Mouse (Mus musculus) limb, embryonic 13.5 days (tissue): ENCODE measurements around the gene Hacd2. TPM values are rescaled to one million over a fixed set of nuclear protein-coding genes. Genes with fewer than 3 reads are reported as not detected.
A peak's percentile ranks its signal among the peaks of the same experiment; 100 is the strongest.

ENCODE experiments used
- ATAC-seq: fragments of 200-750 bp; cut with Nextera tagmentation; 2 replicates; pipeline ENCODE4 v1.8.0; 2017; ENCODE audit warnings: low read depth, moderate number of reproducible peaks, moderate TSS enrichment; ENCODE audit not compliant: low FRiP score
- H3K27ac ChIP-seq: fragments of 300-500 bp; sonication (generic); 2 replicates; pipeline ENCODE4 v1.5.1; 2015; ENCODE audit warnings: inconsistent platforms, mild to moderate bottlenecking, moderate library complexity
- H3K27me3 ChIP-seq: fragments of 300-500 bp; sonication (generic); 2 replicates; pipeline ENCODE4 v1.6.1; 2015; ENCODE audit warnings: mild to moderate bottlenecking, inconsistent platforms
- H3K36me3 ChIP-seq: fragments of 300-500 bp; sonication (generic); 2 replicates; pipeline ENCODE4 v1.6.1; 2015; ENCODE audit warnings: inconsistent platforms, mild to moderate bottlenecking, moderate library complexity
- H3K4me1 ChIP-seq: fragments of 300-500 bp; sonication (generic); 2 replicates; pipeline ENCODE4 v1.6.1; 2015; ENCODE audit warnings: inconsistent platforms
- H3K4me2 ChIP-seq: fragments of 300-500 bp; sonication (generic); replicated peaks from 2 replicates; pipeline ENCODE4 v1.6.1; 2015; ENCODE audit warnings: inconsistent platforms, mild to moderate bottlenecking, moderate library complexity
- H3K4me3 ChIP-seq: fragments of 300-500 bp; sonication (generic); 2 replicates; pipeline ENCODE4 v1.5.1; 2015; ENCODE audit warnings: moderate library complexity, mild to moderate bottlenecking, inconsistent platforms
- H3K9ac ChIP-seq: fragments of 300-500 bp; sonication (generic); 2 replicates; pipeline ENCODE4 v1.6.1; 2015; ENCODE audit warnings: mild to moderate bottlenecking, inconsistent platforms
- H3K9me3 ChIP-seq: fragments of 300-500 bp; sonication (generic); 2 replicates; pipeline ENCODE4 v1.6.1; 2016; ENCODE audit warnings: inconsistent platforms
- WGBS: fragments of 180-500 bp; shearing (Covaris S2); methylation state at CpG from one replicate; pipeline ENCODE4 v1.1.7; 2015; 5-methylcytosine and 5-hydroxymethylcytosine counted together
- polyA plus RNA-seq: library from polyadenylated mRNA; unstranded; fragments of >200 nt; fragmentation: Nextera tagmentation; extraction: Ambion mirVana; gene quantifications from 2 replicates; pipeline ENCODE4 v1.2.1, GENCODE M21; 2015

The Hacd2 gene
- polyA plus RNA-seq, 1 experiment from 2014 or later: 79.2 TPM

GRCm38 (mm10) chr16:35008447-35008846 is 13.8 kb upstream of the Hacd2 start:
- H3K27ac ChIP-seq: no peak overlapping the region
- no peaks in the 10 kb centered on the region for H3K27me3 ChIP-seq
- no peaks in the 10 kb centered on the region for H3K36me3 ChIP-seq
- no peak overlapping the region for H3K9ac ChIP-seq
- no peak overlapping the region for H3K4me2 ChIP-seq
- H3K4me3 ChIP-seq: no peak overlapping the region
- H3K9me3 ChIP-seq: no peaks in the 10 kb centered on the region
- ATAC-seq: no peak
- H3K4me1 ChIP-seq: no peaks in the 10 kb centered on the region

- no peak overlapping the region for H3K9ac ChIP-seq
- H3K9me3 ChIP-seq: no peaks in the 10 kb centered on the region
- H3K4me2 ChIP-seq: no peak overlapping the region
- H3K4me1 ChIP-seq: no peaks in the 10 kb centered on the region
- H3K27me3 ChIP-seq: peaks cover 4% of the 10 kb centered on the region; the same call in 1 of the 2 replicates
- H3K27ac ChIP-seq: no peak overlapping the region
- no peaks in the 10 kb centered on the region for H3K36me3 ChIP-seq
- no peak for ATAC-seq
- WGBS: 82% methylated on average over 2 of the region's 2 CpGs
- H3K4me3 ChIP-seq: no peak overlapping the region
Measured at GRCm38 (mm10) chr16:35013501-35013900, 8.7 kb upstream of the Hacd2 start.

GRCm38 (mm10) chr16:35016491-35016890 is 5.7 kb upstream of the Hacd2 start:
- Histone ChIP-seq H3K27me3 (peaks cover 21% of the 10 kb centered on the region), H3K9me3 (no peaks in the 10 kb centered on the region), H3K4me2 (no peak overlapping the region), H3K27ac (no peak overlapping the region), H3K9ac (no peak overlapping the region), H3K4me3 (no peak overlapping the region), H3K36me3 (no peaks in the 10 kb centered on the region), H3K4me1 (no peaks in the 10 kb centered on the region)
- no peak for ATAC-seq
- WGBS: 62% methylated on average over 3 of the region's 3 CpGs

GRCm38 (mm10) chr16:35018470-35018974 is 3.7 kb upstream of the Hacd2 start:
- H3K9me3 ChIP-seq: no peaks in the 10 kb centered on the region; the same call in 1 of the 2 replicates
- no peak overlapping the region for H3K27ac ChIP-seq
- H3K27me3 ChIP-seq: peaks cover 21% of the 10 kb centered on the region
- H3K9ac ChIP-seq: no peak overlapping the region
- H3K4me2 ChIP-seq: no peak overlapping the region
- ATAC-seq: no peak
- no peak overlapping the region for H3K4me3 ChIP-seq
- H3K36me3 ChIP-seq: no peaks in the 10 kb centered on the region
- WGBS: 96% methylated on average over 1 of the region's 1 CpGs
- H3K4me1 ChIP-seq: no peaks in the 10 kb centered on the region

GRCm38 (mm10) chr16:35021903-35022241 is 356 bp upstream of the Hacd2 start:
- Histone ChIP-seq H3K4me1 (no peaks in the 10 kb centered on the region), H3K4me3 (peak overlapping the region; percentile 89), H3K36me3 (peaks cover 4% of the 10 kb centered on the region), H3K27ac (no peak overlapping the region), H3K9ac (no peak overlapping the region; the same call in 1 of the 2 replicates), H3K9me3 (no peaks in the 10 kb centered on the region; the same call in 1 of the 2 replicates), H3K4me2 (peak overlapping the region; percentile 70), H3K27me3 (peaks cover 21% of the 10 kb centered on the region)
- ATAC-seq: no peak
- WGBS: 55% methylated on average over 5 of the region's 5 CpGs

- H3K4me2 ChIP-seq: peak overlapping the region; percentile 70
- H3K36me3 ChIP-seq: peaks cover 7% of the 10 kb centered on the region
- no peaks in the 10 kb centered on the region; the same call in 1 of the 2 replicates for H3K9me3 ChIP-seq
- WGBS: 7% methylated on average over 7 of the region's 8 CpGs
- peak overlapping the region; percentile 86 for H3K9ac ChIP-seq
- H3K27me3 ChIP-seq: peaks cover 17% of the 10 kb centered on the region
- peak overlapping the region; percentile 89 for H3K4me3 ChIP-seq
- no peaks in the 10 kb centered on the region for H3K4me1 ChIP-seq
- H3K27ac ChIP-seq: no peak overlapping the region
- no peak for ATAC-seq
Measured at GRCm38 (mm10) chr16:35023138-35023735, 1.0 kb downstream of the Hacd2 start.

- Histone ChIP-seq H3K4me1 (no peaks in the 10 kb centered on the region), H3K36me3 (peaks cover 16% of the 10 kb centered on the region), H3K4me3 (no peak overlapping the region), H3K27ac (no peak overlapping the region), H3K9me3 (no peaks in the 10 kb centered on the region; the same call in 1 of the 2 replicates), H3K4me2 (no peak overlapping the region), H3K9ac (no peak overlapping the region), H3K27me3 (peaks cover 15% of the 10 kb centered on the region)
- 88% methylated on average over 5 of the region's 5 CpGs for WGBS
- no peak for ATAC-seq
Measured at GRCm38 (mm10) chr16:35024300-35024699, 2.1 kb downstream of the Hacd2 start.

- Histone ChIP-seq H3K4me3 (no peak overlapping the region), H3K4me1 (no peaks in the 10 kb centered on the region), H3K27me3 (peaks cover 6% of the 10 kb centered on the region), H3K9me3 (no peaks in the 10 kb centered on the region; the same call in 1 of the 2 replicates), H3K4me2 (no peak overlapping the region), H3K9ac (no peak overlapping the region), H3K27ac (no peak overlapping the region), H3K36me3 (peaks cover 23% of the 10 kb centered on the region)
- no peak for ATAC-seq
- WGBS: 96% methylated on average over 4 of the region's 4 CpGs
Measured at GRCm38 (mm10) chr16:35025347-35025746, 3.1 kb downstream of the Hacd2 start.

- Histone ChIP-seq H3K9ac (no peak overlapping the region), H3K36me3 (peaks cover 42% of the 10 kb centered on the region), H3K4me3 (no peak overlapping the region), H3K27ac (no peak overlapping the region), H3K4me1 (peaks cover 5% of the 10 kb centered on the region), H3K9me3 (no peaks in the 10 kb centered on the region), H3K27me3 (no peaks in the 10 kb centered on the region), H3K4me2 (no peak overlapping the region)
- no peak for ATAC-seq
- WGBS: 82% methylated on average over 3 of the region's 3 CpGs
Measured at GRCm38 (mm10) chr16:35033241-35033640, 11.0 kb downstream of the Hacd2 start.

GRCm38 (mm10) chr16:35033809-35034577 is 11.8 kb downstream of the Hacd2 start:
- H3K4me3 ChIP-seq: no peak overlapping the region
- H3K4me2 ChIP-seq: no peak overlapping the region
- H3K9ac ChIP-seq: no peak overlapping the region
- H3K27ac ChIP-seq: no peak overlapping the region
- H3K4me1 ChIP-seq: peaks cover 6% of the 10 kb centered on the region
- ATAC-seq: no peak
- 70% methylated on average over 8 of the region's 8 CpGs for WGBS
- H3K27me3 ChIP-seq: no peaks in the 10 kb centered on the region
- H3K36me3 ChIP-seq: peaks cover 35% of the 10 kb centered on the region
- no peaks in the 10 kb centered on the region for H3K9me3 ChIP-seq

- no peak for ATAC-seq
Measured at GRCm38 (mm10) chr16:35034971-35035370, 12.7 kb downstream of the Hacd2 start.

GRCm38 (mm10) chr16:35036754-35037153 is 14.5 kb downstream of the Hacd2 start:
- H3K4me3 ChIP-seq: no peak overlapping the region
- 73% methylated on average over 5 of the region's 5 CpGs for WGBS
- no peak for ATAC-seq
- no peak overlapping the region for H3K4me2 ChIP-seq
- H3K36me3 ChIP-seq: peaks cover 40% of the 10 kb centered on the region
- no peak overlapping the region for H3K9ac ChIP-seq
- H3K27me3 ChIP-seq: no peaks in the 10 kb centered on the region
- H3K4me1 ChIP-seq: peaks cover 6% of the 10 kb centered on the region
- H3K27ac ChIP-seq: no peak overlapping the region
- H3K9me3 ChIP-seq: no peaks in the 10 kb centered on the region

More at GRCm38 (mm10) chr16:35034971-35035370, 12.7 kb downstream of the Hacd2 start:
- H3K36me3 ChIP-seq: peaks cover 34% of the 10 kb centered on the region
- no peak overlapping the region for H3K27ac ChIP-seq
- H3K9me3 ChIP-seq: no peaks in the 10 kb centered on the region
- WGBS: 80% methylated on average over 5 of the region's 5 CpGs
- H3K4me3 ChIP-seq: no peak overlapping the region
- H3K9ac ChIP-seq: no peak overlapping the region
- peaks cover 6% of the 10 kb centered on the region for H3K4me1 ChIP-seq
- no peaks in the 10 kb centered on the region for H3K27me3 ChIP-seq
- no peak overlapping the region for H3K4me2 ChIP-seq
